Mouse (Mus musculus) limb, embryonic 11.5 days (tissue): ENCODE data around the gene Gm3164. TPM values are rescaled to one million over a fixed set of nuclear protein-coding genes. Genes with fewer than 3 reads are reported as not detected.
"Not testable (repeated sequence)": the region's sequence is repeated elsewhere in the genome, so short reads cannot be mapped to it uniquely, and the experiment has no call there.

ENCODE experiments used
- ATAC-seq: fragments of 200-750 bp; cut with Nextera tagmentation; 2 replicates; pipeline ENCODE4 v1.8.0; 2017; ENCODE audit warnings: low read depth; ENCODE audit not compliant: insufficient number of reproducible peaks, low FRiP score, low TSS enrichment
- DNase-seq: peaks from one replicate; pipeline ENCODE4 v3.0.0-alpha.2; 2015; ENCODE audit warnings: low spot score
- H3K27ac ChIP-seq: fragments of 300-500 bp; sonication (generic); replicated peaks from 2 replicates; pipeline ENCODE4 v1.5.1; 2014; ENCODE audit warnings: low read depth, mild to moderate bottlenecking, low read length
- H3K27me3 ChIP-seq: fragments of 300-500 bp; sonication (generic); 2 replicates; pipeline ENCODE4 v1.6.1; 2014; ENCODE audit warnings: mild to moderate bottlenecking, low read length, mixed read lengths; ENCODE audit not compliant: control insufficient read depth, insufficient read depth
- H3K36me3 ChIP-seq: fragments of 300-500 bp; sonication (generic); 2 replicates; pipeline ENCODE4 v1.6.1; 2014; ENCODE audit warnings: mild to moderate bottlenecking, low read length, moderate library complexity, mixed read lengths; ENCODE audit not compliant: control insufficient read depth, insufficient read depth
- H3K4me1 ChIP-seq: fragments of 300-500 bp; sonication (generic); 2 replicates; pipeline ENCODE4 v1.6.1; 2014; ENCODE audit warnings: low read length, mixed read lengths; ENCODE audit not compliant: control insufficient read depth, insufficient read depth
- H3K4me2 ChIP-seq: fragments of 300-500 bp; sonication (generic); 2 replicates; pipeline ENCODE4 v1.6.1; 2014; ENCODE audit warnings: low read depth, mild to moderate bottlenecking, moderate library complexity; ENCODE audit not compliant: severe bottlenecking
- H3K4me3 ChIP-seq: fragments of 300-500 bp; sonication (generic); 2 replicates; pipeline ENCODE4 v1.5.1; 2014; ENCODE audit warnings: low read depth, low read length
- H3K9ac ChIP-seq: fragments of 300-500 bp; sonication (generic); 2 replicates; pipeline ENCODE4 v1.6.1; 2014; ENCODE audit warnings: mild to moderate bottlenecking, low read length
- H3K9me3 ChIP-seq: fragments of 300-500 bp; sonication (generic); 2 replicates; pipeline ENCODE4 v1.6.1; 2016; ENCODE audit warnings: low read length; ENCODE audit not compliant: control insufficient read depth
- WGBS: fragments of 180-500 bp; shearing (Covaris S2); extraction: QIAGEN DNeasy Blood & Tissue Kit; methylation state at CpG from one replicate; pipeline ENCODE4 v1.1.7; 2014; 5-methylcytosine and 5-hydroxymethylcytosine counted together
- polyA plus RNA-seq: library from polyadenylated mRNA; unstranded; fragments of >200 nt; fragmentation: Nextera tagmentation; extraction: Ambion mirVana; gene quantifications from 2 replicates; pipeline ENCODE4 v1.2.1, GENCODE M21; 2014

Gene Gm3164
- polyA plus RNA-seq, 1 experiment from 2014 or later = 0.96 TPM

DNA sequence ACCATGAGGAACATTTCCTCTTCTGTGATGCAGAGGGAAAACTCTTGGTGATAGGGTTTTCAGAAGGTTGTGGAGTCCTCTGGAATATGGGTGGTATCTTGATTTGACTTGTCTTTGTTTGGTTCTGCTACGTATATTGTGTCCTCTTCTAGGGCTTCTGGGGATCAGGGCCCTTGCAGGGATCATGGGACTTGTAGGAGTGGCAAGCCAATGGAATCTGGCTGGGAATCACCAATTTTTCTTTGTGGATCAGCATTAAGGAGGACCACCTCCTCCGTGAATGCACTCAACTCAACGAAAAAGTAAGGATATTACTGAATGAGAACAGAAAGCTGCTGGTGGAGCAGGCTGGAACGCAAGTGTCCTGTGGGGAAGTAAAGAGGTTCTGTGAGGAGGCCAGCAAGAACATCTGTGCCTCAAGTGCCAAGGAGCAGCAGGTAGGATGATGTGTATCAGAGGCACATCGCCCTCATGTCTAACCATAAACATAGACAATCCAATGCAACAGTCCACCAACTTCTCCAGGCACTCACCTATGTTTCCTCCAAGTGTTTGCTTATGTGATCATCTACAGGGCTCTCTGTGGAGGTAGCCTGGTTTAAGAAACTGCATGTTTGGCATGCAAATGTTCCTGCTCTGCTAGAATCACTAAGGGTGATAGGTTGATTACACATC is 15.0 kb upstream of the Gm3164 start:
- not testable (repeated sequence) for H3K4me3 ChIP-seq, H3K9me3 ChIP-seq, ATAC-seq, H3K27ac ChIP-seq, H3K4me2 ChIP-seq, H3K36me3 ChIP-seq, H3K4me1 ChIP-seq, H3K9ac ChIP-seq, DNase-seq, H3K27me3 ChIP-seq
- 84% methylated on average over 5 of the region's 5 CpGs for WGBS

DNA sequence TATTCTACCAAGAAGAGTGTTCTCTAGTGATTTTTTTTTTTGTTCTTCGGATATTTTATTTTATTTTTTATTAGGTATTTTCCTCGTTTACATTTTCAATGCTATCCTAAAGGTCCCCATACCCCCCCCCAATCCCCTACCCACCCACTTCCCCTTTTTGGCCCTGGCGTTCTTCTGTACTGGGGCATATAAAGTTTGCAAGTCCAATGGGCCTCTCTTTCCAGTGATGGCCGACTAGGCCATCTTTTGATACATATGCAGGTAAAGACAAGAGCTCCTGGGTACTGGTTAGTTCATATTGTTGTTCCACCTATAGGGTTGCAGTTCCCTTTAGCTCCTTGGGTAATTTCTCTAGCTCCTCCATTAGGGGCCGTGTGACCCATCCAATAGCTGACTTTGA is 14.0 kb upstream of the Gm3164 start:
- WGBS = 83% methylated on average over 5 of the region's 5 CpGs
- H3K9ac ChIP-seq, H3K4me2 ChIP-seq, H3K4me3 ChIP-seq, ATAC-seq, H3K27ac ChIP-seq, DNase-seq, H3K36me3 ChIP-seq, H3K4me1 ChIP-seq, H3K27me3 ChIP-seq, H3K9me3 ChIP-seq: not testable (repeated sequence)

DNA sequence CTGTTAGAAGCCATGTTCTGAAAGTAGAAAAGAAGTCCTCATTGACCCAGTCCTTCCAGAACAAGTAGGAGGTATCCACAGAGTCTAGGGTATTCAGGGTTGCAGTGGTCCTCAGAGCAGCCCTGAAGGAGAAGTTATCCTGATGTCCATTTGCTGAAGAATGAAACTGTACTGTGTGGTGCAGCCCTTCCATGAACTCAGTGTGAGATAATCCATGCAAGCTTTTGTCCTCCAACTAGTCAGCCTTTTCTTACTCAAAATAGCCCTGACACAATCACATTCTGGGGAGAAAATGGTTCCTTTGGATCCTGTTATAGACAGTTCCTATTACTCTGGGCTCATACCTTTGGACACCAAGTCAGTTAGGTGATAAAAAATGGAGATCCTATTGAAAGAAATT is 11.4 kb upstream of the Gm3164 start:
- not testable (repeated sequence) for H3K36me3 ChIP-seq, H3K4me2 ChIP-seq, H3K9ac ChIP-seq, H3K27me3 ChIP-seq, DNase-seq, H3K9me3 ChIP-seq, ATAC-seq, H3K4me3 ChIP-seq, H3K4me1 ChIP-seq, H3K27ac ChIP-seq

DNA sequence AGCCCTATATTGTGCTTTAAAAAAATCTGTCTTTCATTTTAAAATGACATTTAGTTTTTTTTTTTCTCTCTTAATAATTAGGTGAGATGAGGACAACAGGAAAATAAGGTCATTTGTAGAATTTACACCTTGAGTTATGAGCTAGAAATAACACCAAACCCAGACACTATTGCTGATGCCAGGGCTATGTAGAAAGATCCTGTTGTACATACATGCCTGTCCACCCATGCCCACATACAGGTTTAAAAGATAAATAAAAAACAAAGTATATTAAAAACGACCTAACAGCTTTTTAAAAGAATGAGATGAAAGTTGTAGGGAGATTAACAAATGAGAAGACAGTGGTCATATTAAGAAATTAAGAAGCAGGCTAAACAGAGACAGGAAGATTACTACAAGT is 5.3 kb upstream of the Gm3164 start:
- WGBS = 38% methylated on average over 1 of the region's 1 CpGs
- not testable (repeated sequence) for H3K4me2 ChIP-seq, H3K9me3 ChIP-seq, H3K27me3 ChIP-seq, H3K36me3 ChIP-seq, H3K9ac ChIP-seq, DNase-seq, H3K27ac ChIP-seq, H3K4me1 ChIP-seq, ATAC-seq, H3K4me3 ChIP-seq

GRCm38 (mm10) chr14:4430692-4431091 is 15.4 kb downstream of the Gm3164 start, which contains the start of gene Gm3173:
Gene Gm3173, plus strand, starts transcription at chr14:4430992.
- not testable (repeated sequence) for H3K4me3 ChIP-seq, H3K9me3 ChIP-seq, H3K27ac ChIP-seq, H3K4me1 ChIP-seq, H3K9ac ChIP-seq, H3K4me2 ChIP-seq, H3K36me3 ChIP-seq, ATAC-seq, DNase-seq, H3K27me3 ChIP-seq

DNA sequence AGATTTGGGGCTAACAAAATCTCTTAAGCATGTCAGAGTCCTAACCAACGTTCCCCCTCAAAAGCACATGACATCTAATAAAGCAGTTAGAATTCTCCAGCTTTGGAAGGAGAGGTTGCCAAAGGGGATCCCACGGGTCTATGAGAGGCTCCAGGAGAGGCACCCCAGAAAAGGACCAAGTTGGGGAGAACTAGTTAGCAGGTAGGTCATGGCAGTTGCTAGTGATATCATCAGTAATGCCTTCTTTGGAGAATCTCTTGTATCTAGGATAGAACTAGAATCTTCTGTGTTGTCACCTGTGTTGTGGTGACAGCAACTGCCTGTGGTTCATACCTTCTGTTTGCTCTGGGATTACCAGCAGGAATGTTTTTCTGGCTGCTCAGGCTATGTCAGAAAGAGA is 66.2 kb downstream of the Gm3164 start, which contains the start of gene Gm3182:
Gene Gm3182 (plus strand): TSS at position 301 of the 400 bp plus-strand sequence.
- H3K9me3 ChIP-seq, H3K4me1 ChIP-seq, H3K9ac ChIP-seq, H3K36me3 ChIP-seq, H3K27me3 ChIP-seq, H3K4me3 ChIP-seq, ATAC-seq, DNase-seq, H3K27ac ChIP-seq, H3K4me2 ChIP-seq: not testable (repeated sequence)
- no CpG with 5 or more reads among the region's 2 CpGs for WGBS

Other genes with a start within 250 kb of the Gm3164 start
- 0.13 and 0.34 TPM in 2 replicates for gene Gm2974, start 232.9 kb upstream of the Gm3164 start, polyA plus RNA-seq
- not detected in 2 replicates for gene Gm3138, start 165.8 kb upstream of the Gm3164 start, polyA plus RNA-seq
- gene Gm3149, start 98.2 kb upstream of the Gm3164 start, polyA plus RNA-seq = not detected in 2 replicates
- 0.20 and 0.47 TPM in 2 replicates for gene 2610042L04Rik, start 80.7 kb upstream of the Gm3164 start, polyA plus RNA-seq
- not detected in 2 replicates for gene Gm3159, start 17.9 kb upstream of the Gm3164 start, polyA plus RNA-seq
- not detected in 2 replicates for gene Gm3173, start 15.5 kb downstream of the Gm3164 start, polyA plus RNA-seq
- gene Gm3182, start 66.3 kb downstream of the Gm3164 start, polyA plus RNA-seq = not detected in 2 replicates
- not detected in 2 replicates for gene Gm3047, start 140.0 kb downstream of the Gm3164 start, polyA plus RNA-seq
- gene Gm8159, start 216.9 kb downstream of the Gm3164 start, polyA plus RNA-seq = not detected in 2 replicates
- gene Gm3239, start 248.7 kb downstream of the Gm3164 start, polyA plus RNA-seq = not detected in 2 replicates